Mouse (Mus musculus): ENCODE data around the gene Mrpl12.

The Mrpl12 gene

DNA sequence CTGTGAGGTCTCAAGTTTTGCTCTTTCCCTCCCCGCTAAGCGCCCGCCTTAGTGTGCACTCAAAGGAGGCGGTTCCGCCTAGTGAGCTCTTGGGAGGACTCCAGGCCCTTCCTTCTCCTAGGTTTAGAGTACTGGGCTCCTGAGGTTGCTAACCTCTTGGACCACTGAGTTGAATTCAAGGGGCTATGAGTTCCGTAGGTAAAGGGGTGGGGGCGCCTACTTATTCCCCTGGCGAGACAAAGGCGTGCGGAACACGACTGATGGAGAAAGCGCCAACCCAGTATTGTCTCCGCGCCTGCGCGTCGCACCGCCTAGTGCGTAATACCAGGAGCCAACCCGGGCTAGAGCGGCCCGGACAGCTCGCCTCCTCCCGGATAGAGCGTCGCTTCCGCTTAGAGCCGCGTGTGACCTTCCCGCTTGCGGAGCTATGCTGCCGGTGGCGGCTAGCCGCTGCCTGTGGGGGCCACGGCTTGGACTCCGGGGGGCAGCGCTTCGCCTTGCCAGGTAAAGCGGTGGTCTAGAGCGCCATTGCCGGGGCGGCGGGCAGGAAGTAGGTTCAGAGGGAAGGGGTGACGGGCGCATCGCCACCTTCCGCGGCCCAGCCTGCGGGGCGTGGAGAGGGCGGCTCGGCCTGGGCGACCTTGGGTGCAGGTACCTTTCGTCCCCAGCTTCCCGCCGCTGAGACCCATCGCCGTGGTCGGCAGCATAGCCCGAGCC lies at the start of gene Mrpl12:
Gene Mrpl12 (plus strand): TSS at position 349 of the 717 bp plus-strand sequence.
- DNase-seq (ENCODE audit: low spot score in 2 of 2): peak; percentile 78 to 86

- DNase-seq (ENCODE audit: low spot score in 2 of 2): peak; percentile 83 to 88
Observed at GRCm38 (mm10) chr11:120437152-120437856, 47.1 kb upstream of the Mrpl12 start, which contains the start of gene Nploc4. Gene Nploc4, minus strand, starts transcription at chr11:120437708.

GRCm38 (mm10) chr11:120437857-120438385 lies 46.5 kb upstream of the Mrpl12 start:
- DNase-seq (ENCODE audit: low spot score in 2 of 2): no peak

DNA sequence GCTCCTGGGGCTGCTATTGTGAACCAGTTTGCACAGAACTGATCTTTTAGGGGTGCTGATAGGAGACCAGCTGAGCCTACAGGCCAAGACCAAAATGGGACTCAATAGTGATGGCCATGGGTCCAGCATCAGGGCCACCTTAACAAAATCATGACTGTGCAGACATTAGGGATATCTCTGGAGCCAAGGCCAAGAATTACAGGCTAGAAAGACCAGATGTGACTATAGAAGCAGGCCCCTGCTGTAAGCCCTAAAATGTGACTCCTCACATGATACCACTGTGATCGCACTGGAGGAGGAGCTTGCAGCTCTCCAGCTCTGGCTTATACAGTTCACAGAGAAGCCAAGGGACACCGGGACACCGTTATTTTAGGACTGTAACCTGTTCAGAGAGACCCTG lies 42.1 kb upstream of the Mrpl12 start, which contains the start of gene Tspan10:
Gene Tspan10 (plus strand): TSS at position 301 of the 400 bp plus-strand sequence.
- no peak for DNase-seq (ENCODE audit: low spot score in 2 of 2)

DNA sequence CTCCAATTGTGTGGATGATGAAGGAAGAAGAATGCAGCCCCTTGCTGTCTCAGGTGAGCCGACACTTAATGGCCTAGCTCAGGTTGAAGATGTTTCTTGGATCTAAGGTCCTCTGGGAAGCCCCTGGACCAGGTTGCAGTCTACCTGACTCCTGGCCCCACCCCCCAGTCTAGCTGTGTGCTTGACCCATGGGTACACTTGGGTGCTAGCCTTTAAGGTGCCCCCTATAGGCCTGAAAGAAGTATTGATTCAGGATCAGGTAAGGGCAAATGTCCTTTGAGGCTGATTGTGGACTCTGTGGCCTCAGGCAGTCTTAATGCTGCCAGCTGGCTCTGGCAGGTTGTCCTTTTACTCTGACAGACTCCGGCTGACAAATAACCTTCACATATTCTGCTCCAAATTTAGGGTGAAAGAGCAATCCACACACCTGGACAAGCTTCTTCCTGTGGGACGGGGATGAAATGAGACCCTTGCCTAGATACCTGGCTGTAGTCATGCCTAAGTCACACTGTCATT lies 41.6 kb upstream of the Mrpl12 start:
- no peak for DNase-seq (ENCODE audit: low spot score in 2 of 2)

DNA sequence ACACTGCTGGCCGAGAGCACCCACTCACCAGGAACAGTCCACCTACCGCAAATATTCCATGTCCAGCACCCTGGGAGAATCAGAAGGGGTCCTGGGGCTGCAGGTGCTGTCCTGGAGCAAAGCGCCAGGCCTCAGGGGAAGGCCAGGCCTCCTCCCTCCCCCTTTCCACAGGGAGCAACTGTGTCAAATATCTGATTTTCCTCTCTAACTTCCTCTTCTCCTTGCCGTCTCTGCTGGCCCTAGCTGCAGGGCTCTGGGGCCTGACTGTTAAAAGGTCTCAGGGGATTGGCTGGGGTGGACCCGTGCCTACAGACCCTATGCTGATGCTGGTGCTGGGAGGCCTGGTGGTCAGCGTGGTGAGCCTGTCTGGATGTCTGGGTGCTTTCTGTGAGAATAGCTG lies 40.3 kb upstream of the Mrpl12 start:
- no peak for DNase-seq (ENCODE audit: low spot score in 2 of 2)

- DNase-seq (ENCODE audit: low spot score in 2 of 2): no peak
Observed at GRCm38 (mm10) chr11:120445475-120445874, 38.9 kb upstream of the Mrpl12 start.

DNA sequence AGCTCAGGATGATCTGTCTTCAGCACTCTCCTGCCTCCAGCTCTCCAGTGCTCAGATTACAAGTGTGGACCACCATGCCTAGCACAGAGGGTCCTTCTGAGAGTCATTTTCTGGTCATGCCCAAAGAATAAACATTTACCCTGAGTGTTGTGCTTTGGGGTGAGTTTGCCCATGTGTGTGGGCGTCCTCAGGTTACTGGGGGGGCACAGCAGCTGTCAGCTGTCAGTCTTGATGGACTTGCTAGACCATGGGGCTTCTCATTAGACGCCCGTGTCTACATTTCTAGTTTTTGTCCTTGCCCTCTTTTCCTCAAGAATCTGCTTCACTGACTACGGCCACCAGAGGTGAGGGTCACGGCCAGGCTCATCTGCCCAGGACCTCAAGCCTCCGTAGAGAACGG lies 37.2 kb upstream of the Mrpl12 start:
- no peak for DNase-seq (ENCODE audit: low spot score in 2 of 2)

DNA sequence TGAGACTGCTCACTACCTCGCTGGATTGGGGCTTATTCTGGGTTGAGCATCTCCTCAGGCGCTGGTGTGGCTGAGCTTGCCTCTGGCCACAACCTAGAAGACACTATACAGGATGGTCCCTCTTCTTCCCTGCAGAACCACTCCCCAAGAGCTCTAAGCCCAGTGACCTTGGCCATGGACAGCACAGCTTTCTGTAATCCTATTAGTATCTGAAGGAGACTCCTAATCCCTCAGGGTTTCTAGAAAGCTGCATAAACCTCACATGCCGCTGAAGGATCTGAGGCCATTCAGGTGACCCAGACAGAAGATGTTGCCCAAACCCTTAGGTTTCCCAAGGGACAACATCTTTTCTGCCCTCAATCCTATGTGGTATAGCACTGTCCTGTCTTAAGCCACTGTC lies 32.2 kb upstream of the Mrpl12 start:
- DNase-seq (ENCODE audit: low spot score in 2 of 2): no peak

GRCm38 (mm10) chr11:120453306-120453705 lies 31.1 kb upstream of the Mrpl12 start, which contains the start of gene Pde6g:
Gene Pde6g, minus strand, starts transcription at chr11:120453500.
- no peak for DNase-seq (ENCODE audit: low spot score in 2 of 2)

DNA sequence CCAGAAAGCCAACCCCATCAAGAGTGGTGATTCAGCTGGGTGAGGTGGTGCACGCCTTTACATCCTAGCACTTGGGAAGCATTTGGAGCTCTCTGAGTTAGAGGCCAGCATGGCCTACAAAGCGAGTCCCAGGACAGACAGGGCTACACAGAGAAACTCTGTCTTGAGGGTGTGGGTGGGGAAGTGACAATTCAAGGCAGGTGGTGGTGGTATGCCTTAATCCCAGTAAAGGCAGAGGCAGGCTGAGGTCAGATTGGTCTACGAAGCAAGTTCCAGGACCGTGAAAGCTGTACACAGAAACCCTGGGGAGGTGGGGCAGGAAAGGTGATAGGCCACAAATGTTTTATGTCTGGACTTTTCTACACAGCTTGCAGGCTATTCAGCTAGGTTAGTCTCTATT lies 29.4 kb upstream of the Mrpl12 start:
- DNase-seq (ENCODE audit: low spot score in 2 of 2): no peak

- DNase-seq (ENCODE audit: low spot score in 2 of 2): no peak
Observed at GRCm38 (mm10) chr11:120455413-120455812, 29.0 kb upstream of the Mrpl12 start.

DNA sequence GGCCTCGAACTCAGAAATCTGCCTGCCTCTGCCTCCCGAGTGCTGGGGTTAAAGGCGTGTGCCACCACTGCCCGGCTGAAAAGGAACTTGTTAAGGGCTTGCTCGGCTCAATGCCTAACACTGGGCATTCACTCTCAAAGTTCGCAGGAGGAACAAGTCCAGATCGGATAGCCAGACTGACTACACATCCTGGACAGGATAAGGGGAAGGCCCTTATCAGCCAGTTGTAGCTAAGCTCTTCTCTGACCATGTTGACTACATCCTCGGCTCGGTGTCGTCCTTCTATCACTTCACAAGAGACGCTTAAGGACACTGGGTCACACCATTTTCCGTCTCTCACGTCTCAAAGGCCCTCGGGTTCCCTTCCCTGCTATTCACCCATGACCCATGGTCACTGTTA lies 27.0 kb upstream of the Mrpl12 start:
- DNase-seq (ENCODE audit: low spot score in 2 of 2): no peak

- DNase-seq (ENCODE audit: low spot score in 2 of 2): peak; percentile 59 to 63
Observed at GRCm38 (mm10) chr11:120457772-120458751, 26.4 kb upstream of the Mrpl12 start, which contains the start of the genes Oxld1 and Ccdc137. Gene Oxld1, minus strand, starts transcription at chr11:120458068. Gene Ccdc137, plus strand, starts transcription at chr11:120458115.

- no peak for DNase-seq (ENCODE audit: low spot score in 2 of 2)
Observed at GRCm38 (mm10) chr11:120458847-120459597, 25.4 kb upstream of the Mrpl12 start.

DNA sequence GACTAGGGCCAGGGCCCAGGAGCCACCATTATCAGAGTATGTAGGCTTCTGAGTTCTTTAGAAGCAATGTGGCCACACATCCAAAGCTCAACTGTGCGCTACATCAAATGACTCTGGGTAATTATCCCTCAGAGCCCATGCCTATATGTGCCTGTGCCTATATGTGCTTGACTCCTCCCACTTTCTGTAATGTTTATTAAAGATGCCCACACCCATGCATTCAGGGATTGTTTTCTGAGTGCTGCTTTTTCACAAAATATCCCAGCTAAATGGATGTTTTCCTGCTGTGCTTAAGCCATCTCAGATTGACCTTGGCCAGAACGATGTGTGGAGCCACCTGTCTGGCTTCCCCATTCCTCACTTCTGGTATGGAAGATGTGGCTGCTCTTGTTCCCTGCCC lies 20.9 kb upstream of the Mrpl12 start:
- no peak for DNase-seq (ENCODE audit: low spot score in 2 of 2)

DNA sequence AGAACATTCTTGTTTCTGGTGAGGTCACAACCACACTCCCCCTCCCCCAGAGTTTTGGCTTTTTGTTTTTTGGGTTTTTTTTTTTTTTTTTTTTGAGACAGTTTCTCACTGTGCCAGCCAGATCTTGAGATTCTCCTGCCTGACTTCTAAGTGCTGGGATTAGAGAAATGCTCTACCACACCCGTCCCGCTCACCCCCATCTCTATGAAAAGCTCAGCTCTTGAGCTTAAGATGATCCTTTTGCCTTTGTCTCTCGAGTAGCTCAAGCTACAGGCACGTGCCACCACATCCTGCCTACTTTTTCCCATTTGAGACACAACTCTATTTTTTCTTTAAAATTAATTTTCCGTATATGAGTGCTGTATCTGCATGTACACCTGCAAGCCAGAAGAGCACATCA lies 20.0 kb upstream of the Mrpl12 start:
- DNase-seq (ENCODE audit: low spot score in 2 of 2): no peak

DNA sequence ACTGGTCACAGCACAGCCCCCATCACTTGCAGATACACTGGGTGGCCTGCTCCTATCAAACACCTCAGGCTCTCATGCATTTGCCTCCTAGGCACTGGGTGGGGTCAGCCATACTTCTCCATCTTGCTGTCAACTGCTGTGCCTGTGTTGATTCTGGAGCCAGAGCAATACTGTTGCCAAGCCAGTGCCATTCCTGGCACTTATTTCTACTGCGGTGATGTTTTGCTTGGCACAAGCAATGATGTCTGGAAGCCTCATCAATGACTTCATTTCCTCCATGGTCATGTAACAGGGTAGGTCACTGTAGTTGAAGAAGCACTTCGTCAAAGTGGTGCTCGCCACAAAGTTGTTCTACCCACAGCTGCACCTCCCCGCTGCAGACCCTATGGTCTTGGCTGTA lies 18.9 kb upstream of the Mrpl12 start:
- no peak for DNase-seq (ENCODE audit: low spot score in 2 of 2)

DNA sequence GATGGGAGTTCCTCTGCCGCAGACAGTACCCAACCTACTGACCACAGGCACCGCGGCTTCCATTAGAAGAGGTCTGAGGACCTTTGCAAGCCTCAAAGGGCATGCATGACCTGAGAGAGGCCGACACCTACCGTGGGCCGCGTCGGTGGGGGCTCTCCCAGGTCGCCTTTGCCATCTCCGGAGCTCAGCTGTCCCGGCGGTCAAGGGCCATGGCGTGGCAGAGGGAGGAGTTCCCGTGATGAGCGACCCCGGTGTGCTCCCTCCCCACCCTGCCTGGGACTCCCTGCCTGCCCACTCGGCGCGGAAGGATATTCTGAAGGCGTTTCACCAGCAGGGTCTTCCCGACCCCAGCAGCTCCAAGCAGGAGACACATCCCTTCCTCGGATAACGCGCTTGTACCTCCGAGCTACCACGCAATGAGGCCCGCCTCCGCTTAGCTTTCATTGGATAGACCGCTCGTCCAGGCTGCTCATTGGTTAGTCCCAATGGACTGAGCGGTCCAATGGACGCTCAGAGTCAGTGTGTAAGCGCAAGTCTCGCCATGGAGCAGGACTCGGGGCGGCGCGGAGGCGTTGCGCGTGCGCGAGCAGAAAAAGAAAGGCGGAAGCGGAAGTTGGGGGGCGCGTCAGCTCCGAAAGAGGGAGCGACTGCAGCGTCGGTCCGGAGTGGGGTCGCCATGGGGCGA lies 17.2 kb upstream of the Mrpl12 start, which contains the start of gene Arl16:
Gene Arl16 (minus strand): TSS at position 557 of the 685 bp plus-strand sequence.
- peak; percentile 91 to 94 for DNase-seq (ENCODE audit: low spot score in 2 of 2)

- no peak for DNase-seq (ENCODE audit: low spot score in 2 of 2)
Observed at GRCm38 (mm10) chr11:120467736-120468092, 16.7 kb upstream of the Mrpl12 start.
